ENCODE assay signal across 9 mouse cellular contexts in genomic region chrX:73880194-73881035, GRCm38 (mm10). TPM values are rescaled to one million over a fixed set of nuclear protein-coding genes. Genes with fewer than 3 reads are reported as not detected.
A peak's percentile ranks its signal among the peaks of the same experiment; 100 is the strongest.
DNase-seq lines count a peak whose midpoint lies in the region; ATAC-seq and TF ChIP-seq lines count a peak whose summit lies in the region.
"Had no signal": no experiment of that assay in that cellular context is flagged by ENCODE, and none has a peak within 500 bp of the region (broad histone marks: within the 10 kb centered on the region; RNA-seq: fewer than 3 reads in every experiment).

No protein-coding gene starts in this region.

- no peak overlapping the region for H3K27ac ChIP-seq in heart, embryonic 15.5 days
- H3K27ac ChIP-seq in stomach, embryonic 14.5 days (ENCODE audit: low read length) = no peak overlapping the region

- 10% methylated on average over 38 of the region's 48 CpGs for WGBS in heart, embryonic 15.5 days
- WGBS in stomach, embryonic 14.5 days = 21% methylated on average over 36 of the region's 48 CpGs

- peaks cover 19% of the 10 kb centered on the region for H3K4me1 ChIP-seq in E14TG2a.4 (replicated peaks; ENCODE audit: low read depth, low read length)
- peaks cover 5% of the 10 kb centered on the region; the same call in 1 of the 2 replicates for H3K4me1 ChIP-seq in heart, embryonic 15.5 days (replicated peaks)
- H3K4me1 ChIP-seq in stomach, embryonic 14.5 days (ENCODE audit: control insufficient read depth, insufficient read depth, low read length) = no peaks in the 10 kb centered on the region

- DNase-seq in A20 (ENCODE audit: low read depth, low spot score) = peak; percentile 43
- DNase-seq in cerebellum, postnatal 10 days = peak; percentile 81 to 82
- peak; percentile 42 to 69 for DNase-seq in kidney, postnatal 25 days
- DNase-seq in ovary, postnatal 10 days (ENCODE audit: low spot score) = no peak

- H3K9ac ChIP-seq in heart, embryonic 15.5 days = no peak overlapping the region
- no peak overlapping the region for H3K9ac ChIP-seq in stomach, embryonic 14.5 days (replicated peaks; ENCODE audit: low read depth, low read length)

- ATAC-seq in heart, embryonic 15.5 days (replicated peaks; ENCODE audit: insufficient number of reproducible peaks, insufficient read depth, low FRiP score, low read depth) = no peak
- ATAC-seq in megakaryocyte progenitor cell, adult 5-6 weeks (replicated peaks; ENCODE audit: poor library complexity) = peak; percentile 66
- peak; percentile 42; the same call in 1 of the 2 replicates for ATAC-seq in stomach, embryonic 14.5 days (ENCODE audit: insufficient number of reproducible peaks, insufficient read depth, low FRiP score, low read depth)

- no peak for TF ChIP-seq CTCF in E14TG2a.4 (conservative IDR thresholded peaks at IDR 0.05; ENCODE audit: low read length)

- H3K36me3 ChIP-seq in E14TG2a.4 (ENCODE audit: insufficient read depth, low read length) = no peaks in the 10 kb centered on the region
- H3K36me3 ChIP-seq in heart, embryonic 15.5 days = no peaks in the 10 kb centered on the region
- no peaks in the 10 kb centered on the region for H3K36me3 ChIP-seq in stomach, embryonic 14.5 days (ENCODE audit: control insufficient read depth, insufficient read depth, low read length)

- H3K27me3 ChIP-seq in E14TG2a.4 (ENCODE audit: insufficient read depth, low read length) = peaks cover 44% of the 10 kb centered on the region
- H3K27me3 ChIP-seq in heart, embryonic 15.5 days = peaks cover 21% of the 10 kb centered on the region
- H3K27me3 ChIP-seq in stomach, embryonic 14.5 days (ENCODE audit: control insufficient read depth, insufficient read depth, low read length) = no peaks in the 10 kb centered on the region

- H3K4me2 ChIP-seq in heart, embryonic 15.5 days = peak overlapping the region; percentile 71
- H3K4me2 ChIP-seq in stomach, embryonic 14.5 days (replicated peaks; ENCODE audit: low read depth, low read length) = peak overlapping the region; percentile 60

- H3K9me3 ChIP-seq in E14TG2a.4 (ENCODE audit: low read length) = no peaks in the 10 kb centered on the region
- no peaks in the 10 kb centered on the region for H3K9me3 ChIP-seq in heart, embryonic 15.5 days (replicated peaks)
- H3K9me3 ChIP-seq in stomach, embryonic 14.5 days (ENCODE audit: control insufficient read depth, low read depth, low read length) = no peaks in the 10 kb centered on the region

- H3K4me3 ChIP-seq in E14TG2a.4 (replicated peaks; ENCODE audit: low read length) = peak overlapping the region; percentile 77
- H3K4me3 ChIP-seq in heart, embryonic 15.5 days = peak overlapping the region; percentile 43
- H3K4me3 ChIP-seq in stomach, embryonic 14.5 days (ENCODE audit: low read depth, low read length) = peak overlapping the region; percentile 31

RNA-seq across cellular contexts. Expression of gene Avpr2, which starts 11.5 kb away (rescaled TPM):
- polyA plus RNA-seq in heart, embryonic 15.5 days (2015; fragmentation: Nextera tagmentation; extraction: Ambion mirVana) = 0.04 and 0.22 TPM in 2 replicates
- total RNA-seq in megakaryocyte progenitor cell, adult 5-6 weeks (2015) = not detected in 2 replicates
- 0.12 and 0.30 TPM in 2 replicates for total RNA-seq in megakaryocyte progenitor cell, adult 5-6 weeks (2017)
- not detected in 2 replicates for polyA plus RNA-seq in stomach, embryonic 14.5 days (2014; fragmentation: Nextera tagmentation; extraction: Ambion mirVana)
- total RNA-seq: gastrocnemius, postnatal 4 days had no signal

RNA-seq across cellular contexts. Expression of gene L1cam, which starts 15.5 kb away (rescaled TPM):
- 0.25 and 2.3 TPM in 2 replicates for polyA plus RNA-seq in heart, embryonic 15.5 days (2015; fragmentation: Nextera tagmentation; extraction: Ambion mirVana)
- total RNA-seq in megakaryocyte progenitor cell, adult 5-6 weeks (2015) = 1.3 and 1.5 TPM in 2 replicates
- total RNA-seq in megakaryocyte progenitor cell, adult 5-6 weeks (2017) = 0.17 and 0.46 TPM in 2 replicates
- 12.1 and 13.5 TPM in 2 replicates for polyA plus RNA-seq in stomach, embryonic 14.5 days (2014; fragmentation: Nextera tagmentation; extraction: Ambion mirVana)

RNA-seq across cellular contexts. Expression of gene Arhgap4, which starts 41.3 kb away (rescaled TPM):
- 1.2 and 5.5 TPM in 2 replicates for polyA plus RNA-seq in heart, embryonic 15.5 days (2015; fragmentation: Nextera tagmentation; extraction: Ambion mirVana)
- 21.8 and 25.2 TPM in 2 replicates for total RNA-seq in megakaryocyte progenitor cell, adult 5-6 weeks (2015)
- 39.2 and 40.1 TPM in 2 replicates for total RNA-seq in megakaryocyte progenitor cell, adult 5-6 weeks (2017)
- 3.0 and 3.2 TPM in 2 replicates for polyA plus RNA-seq in stomach, embryonic 14.5 days (2014; fragmentation: Nextera tagmentation; extraction: Ambion mirVana)

RNA-seq across cellular contexts. Expression of gene Naa10, which starts 41.3 kb away (rescaled TPM):
- polyA plus RNA-seq in heart, embryonic 15.5 days (2015; fragmentation: Nextera tagmentation; extraction: Ambion mirVana) = 84.5 and 90.5 TPM in 2 replicates
- 115 and 125 TPM in 2 replicates for total RNA-seq in megakaryocyte progenitor cell, adult 5-6 weeks (2015)
- total RNA-seq in megakaryocyte progenitor cell, adult 5-6 weeks (2017) = 169 and 186 TPM in 2 replicates
- 126 and 137 TPM in 2 replicates for polyA plus RNA-seq in stomach, embryonic 14.5 days (2014; fragmentation: Nextera tagmentation; extraction: Ambion mirVana)

RNA-seq across cellular contexts. Expression of gene Renbp, which starts 50.2 kb away (rescaled TPM):
- polyA plus RNA-seq in heart, embryonic 15.5 days (2015; fragmentation: Nextera tagmentation; extraction: Ambion mirVana) = 52.0 and 53.5 TPM in 2 replicates
- 7.5 and 7.6 TPM in 2 replicates for total RNA-seq in megakaryocyte progenitor cell, adult 5-6 weeks (2015)
- 17.6 and 33.4 TPM in 2 replicates for total RNA-seq in megakaryocyte progenitor cell, adult 5-6 weeks (2017)
- polyA plus RNA-seq in stomach, embryonic 14.5 days (2014; fragmentation: Nextera tagmentation; extraction: Ambion mirVana) = 38.6 and 43.9 TPM in 2 replicates
